Mouse (Mus musculus) ES-Bruce4 (cell line): ENCODE data around the gene Lrrc58.

Experiments used
- CTCF ChIP-seq: IDR thresholded peaks from one replicate; pipeline ENCODE4 v1.8.1; 2011; ENCODE audit warnings: low read depth, low read length
- EP300 ChIP-seq: IDR thresholded peaks from 2 replicates; pipeline ENCODE4 v1.6.1; 2011; ENCODE audit warnings: low read depth, low read length; ENCODE audit not compliant: insufficient read depth
- POLR2A ChIP-seq: IDR thresholded peaks from one replicate; pipeline ENCODE4 v1.8.1; 2011; ENCODE audit warnings: low read length; ENCODE audit not compliant: insufficient read depth

GRCm38 (mm10) chr16:37920842-37921409 is 52.7 kb downstream of the Lrrc58 start:
- TF ChIP-seq CTCF: no peak
- no peak for TF ChIP-seq POLR2A
- TF ChIP-seq EP300: no peak
